Mouse (Mus musculus) right cerebral cortex, adult 18-20 months (tissue): ENCODE results near the gene Ttc17.
"Not testable (repeated sequence)": the region's sequence is repeated elsewhere in the genome, so short reads cannot be mapped to it uniquely, and the experiment has no call there.

Experiments
- DNase-seq: peaks from one replicate; pipeline ENCODE4 v3.0.0; 2022; ENCODE audit warnings: mixed read lengths

Gene Ttc17

DNA sequence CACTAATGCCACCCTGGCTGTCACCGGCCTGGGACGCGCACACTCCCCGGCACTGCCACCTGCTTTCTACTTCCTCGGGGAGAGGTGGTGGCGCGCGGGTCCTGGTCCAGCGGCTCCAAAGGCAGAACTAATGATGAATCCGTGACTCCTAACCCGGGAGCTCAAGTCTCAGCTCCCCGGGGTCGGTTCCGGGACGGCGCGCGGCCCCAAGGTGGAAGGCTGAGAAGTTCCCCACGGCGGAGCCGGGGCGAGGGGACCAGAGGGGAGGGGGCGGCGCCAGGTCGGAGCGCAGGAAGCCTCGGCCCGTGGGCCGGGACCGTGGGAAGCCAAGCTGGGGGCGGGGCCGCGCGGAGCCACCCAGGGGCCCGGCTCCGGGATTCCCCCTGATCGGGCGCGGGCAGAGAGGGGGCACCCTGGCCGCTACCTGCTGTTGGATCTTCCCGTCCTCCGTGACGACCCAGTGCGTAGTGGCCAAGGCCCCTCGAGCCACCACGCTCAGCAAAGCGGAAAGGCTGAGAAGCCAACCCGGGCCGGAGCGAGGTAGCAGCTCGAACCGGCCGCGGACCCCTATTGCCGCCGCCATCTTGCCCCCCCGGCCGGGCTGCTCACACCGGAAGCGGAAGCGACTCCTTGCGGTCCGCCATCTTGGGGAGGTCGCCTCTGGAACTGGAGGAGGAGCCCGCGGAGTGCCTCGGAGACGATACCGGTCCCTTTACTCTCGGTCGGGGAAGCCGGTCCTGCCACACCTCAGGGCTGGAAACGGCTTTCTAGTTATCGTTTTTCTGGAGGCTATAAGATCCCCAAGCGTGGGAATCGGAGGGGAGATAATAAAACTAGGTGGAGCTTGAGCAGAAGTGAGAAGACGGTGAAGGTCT, at the start of gene Ttc17:
TSS of gene Ttc17 (minus strand) at position 607 of the 875 bp plus-strand sequence.
- DNase-seq, result peak; percentile 91

DNA sequence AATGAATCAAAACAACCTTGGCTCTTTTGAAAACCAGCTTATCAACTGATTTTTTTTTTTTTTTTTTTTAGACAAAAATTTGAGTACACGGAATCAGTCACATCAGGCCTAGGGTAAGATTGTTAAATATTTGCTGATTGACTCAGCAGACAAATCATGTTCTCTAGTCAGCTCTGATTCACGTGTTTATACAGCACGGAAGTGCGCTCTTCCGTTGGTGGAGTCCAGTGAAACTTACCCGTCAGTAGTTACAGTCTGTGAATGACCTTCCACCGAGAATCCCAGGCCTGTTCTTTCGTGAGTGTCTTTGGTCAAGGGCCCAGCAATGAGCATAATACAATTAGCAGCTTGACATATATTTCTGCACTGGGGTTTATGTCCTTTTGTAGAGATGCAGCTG, 43.2 kb upstream of the Ttc17 start:
- no peak for DNase-seq

DNA sequence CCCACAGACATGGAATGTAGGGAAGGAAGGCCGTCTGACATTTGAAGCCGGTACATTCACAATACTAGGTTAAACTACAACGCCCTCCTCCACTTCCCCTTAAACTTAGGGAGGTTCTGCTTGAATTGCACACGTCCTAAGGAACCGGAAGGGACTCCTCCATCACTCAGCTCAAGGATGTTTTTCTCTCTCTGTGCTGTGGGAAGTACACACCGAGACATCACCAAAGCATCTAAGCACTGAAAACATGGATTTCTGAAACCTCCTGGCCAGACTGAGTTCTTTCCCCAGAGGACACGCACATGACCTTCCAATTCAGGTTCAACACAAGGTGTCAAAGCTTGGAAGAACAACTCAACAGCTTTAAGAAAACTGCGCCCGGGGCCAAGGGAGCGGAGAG, 30.5 kb upstream of the Ttc17 start:
- no peak for DNase-seq

DNA sequence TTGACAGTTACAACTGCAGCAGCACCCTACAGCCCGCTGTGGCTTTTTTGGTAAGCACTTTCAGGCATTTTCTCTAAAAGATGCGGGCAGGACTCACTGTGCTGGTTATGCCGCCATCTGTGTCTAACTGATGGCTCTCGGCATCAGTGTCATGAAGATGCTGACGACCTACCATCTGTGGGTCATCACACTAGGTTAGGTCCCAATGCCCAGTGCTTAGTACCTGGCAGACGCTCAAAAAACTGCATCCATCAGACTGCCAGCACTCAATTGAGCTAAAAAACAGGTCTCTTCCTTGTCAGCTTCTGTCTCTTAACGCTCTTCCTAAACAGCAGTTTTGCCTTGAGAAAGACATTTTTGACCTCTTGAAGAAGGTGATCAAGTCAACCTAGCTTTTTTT, 29.0 kb upstream of the Ttc17 start:
- no peak for DNase-seq

DNA sequence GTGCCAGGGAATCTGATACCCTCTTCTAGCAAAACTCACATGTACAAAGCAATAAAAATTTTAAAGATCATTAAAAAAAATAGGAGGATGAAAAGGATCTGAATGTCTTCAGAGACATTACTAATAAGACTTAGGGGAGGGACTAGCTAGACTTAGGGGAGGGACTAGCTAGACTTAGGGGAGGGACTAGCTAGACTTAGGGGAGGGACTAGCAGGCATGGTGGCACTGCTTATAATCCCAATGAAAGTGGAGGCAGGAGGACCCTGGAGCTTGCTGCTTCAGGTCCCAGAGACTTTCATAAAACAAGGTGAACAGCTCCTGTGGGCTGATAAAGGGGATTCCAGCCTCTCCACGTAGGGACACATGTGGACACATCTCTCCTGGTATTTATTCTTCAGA, 28.3 kb upstream of the Ttc17 start:
- DNase-seq, result no peak

DNA sequence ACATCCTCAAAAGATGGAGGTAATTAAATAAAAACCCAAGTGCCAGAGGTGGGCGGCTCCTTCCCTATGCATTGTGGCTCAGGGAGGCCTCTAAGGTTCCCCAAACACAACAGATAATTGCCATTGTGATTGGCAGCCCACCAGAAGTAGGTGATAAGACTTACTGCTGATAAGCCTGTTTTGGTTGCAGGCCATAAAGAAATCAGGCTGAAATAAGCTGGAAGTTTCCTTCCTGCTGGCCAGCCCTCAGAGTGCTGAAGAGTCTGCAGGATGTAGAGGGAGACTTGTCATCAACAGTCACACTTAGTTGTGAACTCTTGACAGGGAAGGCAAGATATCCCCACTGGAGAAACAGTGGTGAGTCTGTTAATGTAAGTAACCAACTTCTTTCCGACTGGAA, 25.7 kb upstream of the Ttc17 start:
- DNase-seq, result no peak

DNA sequence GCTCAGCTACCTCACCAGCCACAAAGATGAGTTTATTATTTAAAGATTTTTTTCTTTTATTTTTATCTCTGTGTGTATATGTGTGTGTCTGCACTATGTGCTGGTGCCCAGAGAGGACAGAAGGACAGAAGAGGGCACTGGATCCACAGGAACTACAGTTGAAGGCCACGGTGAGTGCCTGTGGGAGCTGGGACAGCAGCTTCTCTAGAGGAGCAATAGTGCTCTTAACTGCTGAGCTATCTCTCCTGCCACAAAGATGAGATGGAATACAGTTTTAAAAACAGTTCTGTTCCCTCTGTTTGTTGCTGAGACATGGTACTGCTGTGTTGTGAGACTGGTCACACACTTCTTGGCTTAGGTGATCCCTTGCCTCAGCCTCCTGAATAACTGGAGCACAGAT, 22.0 kb upstream of the Ttc17 start:
- no peak for DNase-seq

DNA sequence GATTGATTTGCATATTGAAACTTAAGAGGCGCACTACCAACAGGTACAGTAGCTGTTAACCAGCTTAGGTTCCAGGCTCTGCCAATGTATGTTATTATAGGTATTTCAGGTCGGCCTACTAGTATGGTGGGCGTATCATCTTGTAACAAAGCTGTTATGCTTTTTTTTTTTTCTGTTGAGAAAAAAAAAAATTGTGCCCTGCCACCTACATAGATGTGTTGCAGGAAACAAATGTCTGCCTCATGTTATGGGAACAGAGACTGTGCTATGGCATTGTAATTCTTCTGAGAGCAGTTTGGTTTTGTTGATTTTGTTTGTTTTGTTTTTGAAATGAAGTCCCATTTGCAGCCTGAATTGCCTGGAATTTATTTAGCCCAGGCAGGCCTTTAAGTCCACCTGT, 952 bp upstream of the Ttc17 start:
- DNase-seq, result no peak

DNA sequence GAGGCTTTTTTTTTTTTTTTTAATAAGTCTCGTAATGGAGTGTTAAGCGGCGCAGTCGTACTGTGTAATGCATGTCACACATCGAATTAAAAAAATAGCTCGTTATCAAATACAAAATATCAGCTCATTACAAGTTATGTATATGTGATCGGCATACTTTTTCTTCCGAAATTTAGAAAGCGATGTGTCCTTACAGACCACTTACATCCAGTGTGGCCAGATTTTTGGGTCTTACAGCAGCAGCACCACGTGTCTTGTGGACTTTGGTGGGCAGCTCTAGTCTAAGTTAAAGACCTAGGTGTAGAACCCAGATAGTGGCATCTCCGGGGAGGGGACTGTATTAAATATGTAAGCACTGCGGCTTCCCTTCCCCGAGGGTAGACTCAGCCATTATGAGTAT, 532 bp upstream of the Ttc17 start:
- DNase-seq, result no peak

DNA sequence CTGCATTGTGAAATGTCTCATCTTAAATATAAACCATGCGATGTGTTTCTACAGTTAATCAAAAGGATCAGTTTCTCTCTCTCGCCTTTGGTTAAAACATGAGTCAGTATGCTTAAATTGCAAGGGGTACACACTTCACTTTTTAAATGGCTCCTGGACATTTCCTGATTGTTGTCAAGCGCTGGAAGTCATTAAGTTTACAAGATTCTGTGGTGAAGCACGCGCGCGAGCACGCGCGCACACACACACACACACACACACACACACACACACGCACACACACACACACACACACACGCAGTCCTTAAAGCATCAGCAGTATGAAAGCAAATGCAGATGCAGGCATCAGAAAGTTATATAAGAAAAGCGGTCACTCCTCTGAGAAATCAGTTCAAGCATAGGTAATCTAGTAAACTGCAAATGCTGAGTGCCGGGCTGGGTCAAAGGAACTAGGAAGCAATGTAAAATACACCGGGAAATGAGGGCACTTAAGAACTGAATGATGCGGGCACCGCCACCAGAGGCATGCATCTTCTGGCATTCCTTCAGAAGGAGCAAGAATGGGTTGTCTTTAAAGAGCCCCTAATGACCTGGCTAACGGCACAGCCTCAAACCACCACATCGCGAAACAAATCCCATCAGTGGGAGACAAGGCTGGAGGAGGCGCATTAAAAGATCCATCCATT, 949 bp downstream of the Ttc17 start:
- DNase-seq, result peak; percentile 19

DNA sequence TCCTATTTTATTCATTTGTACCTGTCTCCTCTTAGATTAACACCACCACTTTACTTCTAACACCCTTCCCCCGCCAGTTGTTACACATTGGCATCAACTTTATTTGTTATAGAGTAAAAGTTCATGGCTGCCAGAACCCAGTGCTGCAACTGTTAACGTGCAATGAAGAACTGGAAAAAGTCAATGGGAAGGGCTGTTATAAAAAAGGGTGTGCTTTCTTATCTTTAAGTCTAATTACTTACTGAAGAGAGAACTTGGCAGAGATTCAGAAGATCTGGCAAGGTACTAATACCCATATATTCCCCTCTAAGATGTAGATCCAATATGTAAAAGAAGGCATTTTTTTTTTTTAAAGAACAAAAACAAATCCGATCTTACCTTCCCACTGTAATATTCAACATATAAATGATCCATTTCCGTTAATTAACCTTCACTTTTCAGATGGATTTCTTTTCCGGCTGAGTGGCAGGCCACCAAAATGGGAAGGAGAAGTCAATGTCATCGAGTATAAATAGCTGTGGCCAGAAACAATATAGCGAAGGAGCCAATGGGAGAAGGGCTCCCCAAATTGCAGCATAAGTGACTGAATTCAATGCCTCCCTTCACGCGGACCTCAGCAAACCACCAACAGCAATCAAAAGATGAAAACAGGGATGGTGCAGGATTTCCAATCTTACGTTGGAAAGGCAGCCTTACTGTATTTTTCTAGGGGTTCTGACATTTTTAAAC, 1.8 kb downstream of the Ttc17 start:
- DNase-seq, result no peak

DNA sequence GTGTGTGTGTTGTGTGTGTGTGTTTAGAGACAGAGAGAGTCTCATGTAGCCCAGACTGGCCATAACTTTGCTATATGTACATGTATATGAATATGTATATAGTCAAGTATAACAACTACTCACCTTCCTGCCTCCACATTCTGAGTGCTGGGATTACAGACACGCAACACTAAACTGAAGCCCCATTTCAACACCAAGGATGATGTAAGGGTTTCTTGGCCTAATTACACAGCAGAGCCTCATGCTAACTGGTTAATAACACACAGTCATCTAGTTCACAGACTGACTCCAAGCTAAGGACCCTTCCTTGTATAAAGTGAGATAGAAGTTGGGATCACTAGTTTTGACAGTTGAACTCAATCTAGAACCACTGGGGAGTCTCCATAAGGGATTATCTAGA, 3.9 kb downstream of the Ttc17 start:
- no peak for DNase-seq

DNA sequence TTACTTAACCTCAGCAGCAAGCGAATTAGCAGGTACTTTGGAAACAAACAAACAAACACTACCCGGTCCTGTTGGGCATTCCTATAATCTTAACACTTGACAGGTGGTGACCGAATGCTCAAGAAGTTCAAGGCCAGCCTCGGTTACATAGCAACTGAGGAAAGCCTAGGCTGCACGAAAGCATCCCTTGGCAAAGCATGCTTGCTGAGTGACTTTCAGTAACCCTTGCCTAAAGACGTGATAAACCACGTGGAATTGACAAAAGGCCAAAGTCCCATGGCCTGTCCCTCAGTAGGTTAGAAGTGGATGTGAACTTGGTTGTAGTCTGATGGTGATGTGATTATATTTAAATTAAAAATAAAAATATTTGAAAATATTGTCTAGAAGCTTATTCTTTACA, 4.4 kb downstream of the Ttc17 start:
- DNase-seq, result no peak

DNA sequence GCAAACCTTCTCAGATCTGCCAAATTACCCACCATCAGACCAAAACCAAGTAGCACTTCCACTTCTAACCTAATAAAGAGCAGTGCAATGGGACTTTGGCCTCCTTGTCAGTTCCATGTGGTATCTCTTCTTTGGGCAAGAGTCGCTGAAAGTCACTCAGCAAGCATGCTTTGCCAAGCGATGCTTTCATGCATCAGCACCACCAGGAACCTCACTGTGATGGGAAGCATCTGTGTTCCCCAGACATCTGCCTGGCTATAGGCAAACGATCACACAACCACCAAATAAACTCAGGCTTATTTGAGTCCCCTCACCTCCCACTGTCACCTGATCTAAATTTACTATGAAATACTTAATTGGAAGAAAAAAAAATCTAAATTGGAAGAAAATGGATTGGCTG, 5.5 kb downstream of the Ttc17 start:
- DNase-seq, result no peak

DNA sequence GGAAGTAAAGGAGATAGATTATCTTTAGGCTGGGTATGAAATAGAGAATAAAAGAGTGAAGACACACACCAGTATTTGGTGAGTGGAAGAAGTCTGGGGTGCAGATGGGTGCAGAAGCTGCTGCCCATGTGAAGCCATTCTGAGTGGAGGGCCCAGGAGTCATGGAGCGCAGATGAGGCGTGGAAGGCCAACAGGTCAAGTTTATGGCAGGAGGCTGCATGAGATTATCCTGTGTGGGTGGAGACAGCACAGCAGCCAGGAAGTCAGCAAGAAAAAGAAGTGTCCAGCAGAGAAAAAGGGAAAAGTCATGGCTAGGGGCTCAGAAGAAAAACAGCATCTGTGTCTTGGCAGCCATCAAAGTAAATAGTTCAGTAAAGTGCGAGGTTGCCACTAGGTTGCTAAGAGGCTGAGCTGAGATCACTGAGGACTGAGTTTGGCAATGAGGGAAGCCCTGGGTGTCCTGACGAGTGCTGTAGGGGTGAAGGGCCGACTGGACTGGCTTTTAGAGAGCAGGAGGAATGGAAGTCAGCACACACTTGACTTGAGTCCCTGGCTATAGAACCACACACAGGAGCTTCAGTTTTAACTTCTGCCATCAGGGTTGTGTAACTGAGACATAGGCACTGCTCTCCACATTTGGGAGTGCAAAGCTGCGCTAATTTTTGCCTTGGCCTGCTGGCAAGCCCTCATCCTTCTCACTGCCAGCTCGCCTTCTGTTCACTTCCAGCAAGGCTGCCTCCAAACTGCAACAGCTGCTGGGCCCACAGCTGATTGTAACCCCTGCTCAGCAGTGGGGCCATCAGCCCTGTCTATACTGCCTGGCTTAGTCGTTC, 8.1 kb downstream of the Ttc17 start:
- peak; percentile 79 for DNase-seq

DNA sequence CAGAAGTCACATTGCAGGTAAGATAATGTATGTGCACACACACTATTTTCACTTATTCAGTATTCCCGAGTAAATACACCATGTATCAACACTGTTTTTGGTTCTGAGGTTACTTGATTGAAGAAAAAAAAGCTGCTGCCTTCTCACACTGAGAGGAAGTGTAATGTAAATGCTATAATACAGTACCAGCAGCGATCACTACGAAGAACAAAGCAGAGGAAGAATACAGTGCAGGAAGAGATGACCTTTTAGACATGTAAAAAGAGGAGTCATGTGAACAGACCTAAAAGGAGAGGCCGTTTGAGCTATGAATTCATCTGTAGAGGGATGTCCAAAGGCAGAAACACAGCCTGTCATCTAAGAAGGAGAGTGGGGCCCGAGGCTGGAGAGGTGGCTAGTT, 9.0 kb downstream of the Ttc17 start:
- no peak for DNase-seq

DNA sequence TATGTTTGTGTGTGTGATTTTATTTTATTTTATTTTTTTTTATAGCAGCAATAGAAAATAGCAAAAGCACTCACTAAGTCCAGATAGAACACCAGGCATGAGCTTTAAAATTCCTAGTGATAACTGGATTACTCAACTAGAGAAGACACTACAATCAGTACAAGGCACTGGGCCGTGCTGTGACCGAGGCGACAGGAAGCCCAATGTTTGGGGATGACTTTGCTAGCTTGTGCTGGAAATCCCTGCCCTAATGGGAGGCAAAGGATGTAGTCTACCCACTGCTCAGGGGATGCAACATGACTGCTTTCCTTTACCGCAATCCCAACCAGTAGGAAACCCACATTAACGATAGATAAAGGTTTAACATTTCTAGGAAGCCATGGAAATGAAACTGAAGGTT, 10.2 kb downstream of the Ttc17 start:
- no peak for DNase-seq

DNA sequence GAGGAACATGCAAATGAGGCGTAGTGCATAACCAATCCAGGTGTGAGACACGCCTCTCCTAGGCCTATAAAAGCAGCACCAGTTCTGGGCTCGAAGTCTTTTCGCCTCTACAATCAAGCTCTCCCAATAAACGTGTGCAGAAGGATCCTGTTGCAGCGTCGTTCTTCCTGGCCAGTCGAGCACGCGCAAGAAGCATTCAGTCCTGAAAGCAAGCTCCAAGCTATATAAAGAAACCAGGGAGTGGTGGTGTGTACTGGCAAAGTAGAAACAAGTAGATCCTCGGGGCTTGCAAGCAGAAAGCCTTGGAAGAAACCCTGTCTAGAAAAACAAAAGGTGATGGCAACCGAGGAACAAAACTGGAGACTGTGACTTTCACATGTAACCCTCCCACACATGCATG, 15.4 kb downstream of the Ttc17 start:
- not testable (repeated sequence) for DNase-seq

DNA sequence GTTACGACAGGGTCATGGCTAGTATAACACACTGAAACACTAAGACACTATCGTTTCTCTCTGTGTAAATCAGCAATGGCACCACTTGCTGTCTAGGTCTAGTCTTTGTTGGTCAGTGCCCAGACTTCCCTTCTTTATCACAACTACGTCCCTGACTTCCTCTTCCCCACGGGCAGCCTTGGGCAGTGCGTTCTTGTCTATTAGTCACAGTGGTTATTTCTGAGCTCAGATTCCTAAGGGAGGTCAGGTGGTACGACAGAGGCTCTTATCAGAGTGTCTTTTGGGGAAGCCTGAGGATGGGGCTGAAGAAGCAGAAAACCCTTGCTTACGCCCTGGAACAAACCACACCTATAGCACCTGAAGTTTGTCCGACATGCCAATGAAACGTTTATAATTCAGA, 17.5 kb downstream of the Ttc17 start:
- DNase-seq, result no peak

DNA sequence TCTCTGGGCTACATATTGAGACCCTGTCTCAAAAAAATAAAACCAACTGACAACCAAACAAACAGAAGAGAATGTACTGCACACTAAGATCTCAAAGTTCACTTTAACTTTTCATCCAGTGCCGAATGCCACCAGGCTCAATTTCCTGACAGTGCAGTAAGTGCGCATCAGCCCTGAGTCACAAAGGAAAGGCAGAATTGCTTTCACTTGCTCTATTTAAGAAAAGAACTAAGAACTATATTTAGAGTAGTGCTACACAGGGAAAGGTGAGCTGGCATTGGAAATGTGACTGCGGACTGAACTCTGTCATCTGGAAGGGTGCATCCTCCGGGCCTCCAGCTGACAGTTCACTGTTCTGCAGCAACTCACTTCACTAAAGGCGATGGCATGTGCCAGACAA, 18.6 kb downstream of the Ttc17 start:
- DNase-seq, result peak; percentile 23

DNA sequence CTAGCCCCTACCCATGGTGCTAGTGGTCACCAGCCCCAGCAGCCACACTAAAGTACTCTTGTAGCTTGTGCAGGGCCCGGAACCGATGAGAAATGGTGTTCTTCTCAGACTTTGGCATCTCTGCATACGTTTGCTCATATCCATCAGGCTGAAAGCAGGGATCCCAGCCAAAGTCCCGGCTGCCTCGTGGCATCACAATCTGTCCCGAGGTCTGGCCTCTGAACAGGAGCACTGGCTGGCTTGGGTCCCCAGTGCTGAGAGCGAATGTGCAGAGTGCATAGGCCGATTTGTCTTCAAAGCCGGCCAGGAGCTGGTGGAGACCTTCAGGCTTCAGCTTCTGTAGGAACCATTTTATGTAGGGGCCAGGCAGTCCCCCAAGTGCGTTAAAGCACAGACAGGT, 22.0 kb downstream of the Ttc17 start:
- DNase-seq, result not testable (repeated sequence)

DNA sequence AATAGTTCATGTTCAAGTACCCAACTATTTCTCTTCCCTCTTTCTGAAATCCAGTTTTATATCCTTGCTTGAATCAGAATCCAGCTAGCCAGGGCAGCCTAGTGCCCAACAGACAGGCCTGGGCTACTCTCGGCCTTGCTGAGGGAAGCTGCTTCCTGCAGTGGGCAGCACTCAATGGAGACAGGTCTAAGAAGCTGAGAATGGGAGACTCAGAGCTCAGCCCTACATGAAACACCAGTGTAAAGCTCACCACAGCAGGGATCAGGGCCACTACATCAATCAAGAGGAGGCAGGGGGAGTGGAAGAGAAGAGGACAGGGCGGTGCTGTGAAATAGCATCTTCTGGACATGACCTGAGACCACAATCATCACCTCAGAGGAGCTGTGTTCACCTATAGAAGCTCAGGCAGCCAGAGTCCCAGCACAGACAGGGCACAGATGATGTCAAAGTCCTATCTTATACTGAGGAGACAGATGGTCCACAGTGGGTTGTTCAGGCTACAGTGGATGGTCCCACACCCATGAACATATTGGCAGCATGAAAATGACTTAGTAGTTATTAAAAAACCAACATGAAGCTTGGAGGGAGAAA, 25.3 kb downstream of the Ttc17 start:
- no peak for DNase-seq

DNA sequence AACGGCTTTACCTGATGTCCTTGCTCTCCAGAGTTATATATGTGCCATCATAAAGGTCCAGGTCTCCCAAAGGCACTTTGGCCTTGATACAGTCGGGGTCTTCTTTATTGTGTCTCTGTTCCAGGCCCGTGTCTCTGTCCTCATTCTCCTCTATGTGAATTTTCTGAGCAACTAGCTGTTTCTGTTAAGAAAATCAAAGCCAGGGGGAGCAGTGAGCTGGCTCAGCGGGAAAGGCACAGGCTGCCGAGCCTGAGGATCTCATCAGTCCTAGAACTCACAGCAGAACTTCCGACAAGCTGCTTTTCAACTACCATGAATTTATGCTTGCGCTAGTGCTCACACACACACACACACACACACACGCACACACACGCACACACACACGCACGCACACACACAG, 27.8 kb downstream of the Ttc17 start:
- no peak for DNase-seq
